Mouse (Mus musculus) myocyte (in vitro differentiated cells): ENCODE results near the gene Dusp23. TPM values are rescaled to one million over a fixed set of nuclear protein-coding genes. Genes with fewer than 3 reads are reported as not detected.

Experiments used
- H3K27me3 ChIP-seq: one replicate; pipeline ENCODE4 v1.6.1; 2011; ENCODE audit not compliant: control insufficient read depth, insufficient read depth, insufficient read length
- H3K36me3 ChIP-seq: one replicate; pipeline ENCODE4 v1.6.1; 2011; ENCODE audit not compliant: control insufficient read depth, insufficient read depth
- H3K4me2 ChIP-seq: one replicate; pipeline ENCODE4 v1.6.1; 2011; ENCODE audit warnings: low read depth, control low read depth
- H3K4me3 ChIP-seq: one replicate; pipeline ENCODE4 v1.5.1; 2011; ENCODE audit warnings: mild to moderate bottlenecking, control low read depth, moderate library complexity
- H3K79me2 ChIP-seq: one replicate; pipeline ENCODE4 v1.6.1; 2011; ENCODE audit not compliant: control insufficient read depth, insufficient read depth
- H3ac ChIP-seq: one replicate; pipeline ENCODE4 v1.6.1; 2011; ENCODE audit not compliant: control insufficient read depth, insufficient read length
- CEBPB ChIP-seq: IDR thresholded peaks from 2 replicates; pipeline ENCODE4 v1.6.1; 2011; ENCODE audit warnings: mild to moderate bottlenecking, moderate library complexity; ENCODE audit not compliant: poor library complexity, insufficient read depth, severe bottlenecking
- E2F4 ChIP-seq: IDR thresholded peaks from one replicate; pipeline ENCODE4 v1.6.1; 2011; ENCODE audit warnings: mild to moderate bottlenecking, control low read depth, moderate library complexity; ENCODE audit not compliant: insufficient read depth
- MAX ChIP-seq: IDR thresholded peaks from one replicate; pipeline ENCODE4 v1.6.1; 2011; ENCODE audit warnings: low read depth, mild to moderate bottlenecking, control low read depth
- MYOD1 ChIP-seq, 3 experiments: IDR thresholded peaks; one replicate each; pipeline ENCODE4 v1.6.1; 2011; ENCODE audit warnings: control low read depth in 2 of 3, low read depth in 2 of 3, mild to moderate bottlenecking in 2 of 3, moderate library complexity in 1 of 3; ENCODE audit not compliant: insufficient read length in 2 of 3, control insufficient read depth in 1 of 3
- MYOG ChIP-seq, 3 experiments: IDR thresholded peaks; one replicate each; pipeline ENCODE4 v1.6.1; 2011; ENCODE audit warnings: control low read depth in 2 of 3, low read depth in 2 of 3, mild to moderate bottlenecking in 2 of 3; ENCODE audit not compliant: insufficient read length in 2 of 3, control insufficient read depth in 1 of 3, insufficient read depth in 1 of 3
- POLR2A ChIP-seq: IDR thresholded peaks from one replicate; pipeline ENCODE4 v1.6.1; 2011; ENCODE audit warnings: low read depth, mild to moderate bottlenecking, control low read depth, moderate library complexity; ENCODE audit not compliant: insufficient read length
- POLR2AphosphoS2 ChIP-seq: IDR thresholded peaks from one replicate; pipeline ENCODE4 v1.6.1; 2011; ENCODE audit warnings: low read depth, control low read depth; ENCODE audit not compliant: insufficient read length
- REST ChIP-seq: IDR thresholded peaks from one replicate; pipeline ENCODE4 v1.6.1; 2011; ENCODE audit warnings: mild to moderate bottlenecking, control low read depth, moderate library complexity; ENCODE audit not compliant: insufficient read depth, insufficient read length
- SRF ChIP-seq: IDR thresholded peaks from one replicate; pipeline ENCODE4 v1.6.1; 2011; ENCODE audit warnings: low read depth; ENCODE audit not compliant: control insufficient read depth, insufficient read length
- TCF12 ChIP-seq: IDR thresholded peaks from one replicate; pipeline ENCODE4 v1.6.1; 2011; ENCODE audit warnings: mild to moderate bottlenecking, control low read depth; ENCODE audit not compliant: poor library complexity, insufficient read depth, severe bottlenecking
- TCF3 ChIP-seq: IDR thresholded peaks from one replicate; pipeline ENCODE4 v1.6.1; 2011; ENCODE audit warnings: low read depth, control low read depth; ENCODE audit not compliant: insufficient read length
- USF1 ChIP-seq: IDR thresholded peaks from one replicate; pipeline ENCODE4 v1.6.1; 2011; ENCODE audit warnings: low read depth, mild to moderate bottlenecking, control low read depth, moderate library complexity
- polyA plus RNA-seq: library from polyadenylated mRNA; unstranded; fragments of >200 nt; fragmentation: generic; extraction: Trizol; gene quantifications from one replicate; pipeline ENCODE4 v1.2.1, GENCODE M21; 2012; ENCODE audit warnings: missing spikeins

The Dusp23 gene
- polyA plus RNA-seq, 1 experiment: 1.9 TPM

- H3K79me2 ChIP-seq: no peaks in the 10 kb centered on the region
- H3K4me2 ChIP-seq: no peak overlapping the region
- no peak overlapping the region for H3K4me3 ChIP-seq
- peaks cover 6% of the 10 kb centered on the region for H3K27me3 ChIP-seq
- H3K36me3 ChIP-seq: no peaks in the 10 kb centered on the region
- TF ChIP-seq TCF3 (no peak), MYOG (IDR thresholded peaks at IDR 0.05; ENCODE audit: control insufficient read depth in 1 of 3, insufficient read depth in 1 of 3, insufficient read length in 2 of 3, low read depth in 2 of 3) (no peak), MAX (no peak), TCF12 (no peak), POLR2AphosphoS2 (no peak), E2F4 (no peak), POLR2A (no peak), SRF (no peak), REST (no peak), CEBPB (no peak), MYOD1 (IDR thresholded peaks at IDR 0.05; ENCODE audit: control insufficient read depth in 1 of 3, insufficient read length in 2 of 3, low read depth in 2 of 3) (no peak), USF1 (no peak)
- H3ac ChIP-seq: no peak overlapping the region
Measured at GRCm38 (mm10) chr1:172619235-172619634, 13.5 kb downstream of the Dusp23 start.

GRCm38 (mm10) chr1:172618141-172618540, 14.6 kb downstream of the Dusp23 start:
- H3K4me2 ChIP-seq: no peak overlapping the region
- TF ChIP-seq CEBPB (no peak), MYOD1 (IDR thresholded peaks at IDR 0.05; ENCODE audit: control insufficient read depth in 1 of 3, insufficient read length in 2 of 3, low read depth in 2 of 3) (no peak), MAX (no peak), REST (no peak), TCF12 (no peak), MYOG (IDR thresholded peaks at IDR 0.05; ENCODE audit: control insufficient read depth in 1 of 3, insufficient read depth in 1 of 3, insufficient read length in 2 of 3, low read depth in 2 of 3) (no peak)
- H3K4me3 ChIP-seq: no peak overlapping the region
- H3K36me3 ChIP-seq: no peaks in the 10 kb centered on the region
- no peaks in the 10 kb centered on the region for H3K79me2 ChIP-seq
- H3K27me3 ChIP-seq: peaks cover 8% of the 10 kb centered on the region
- H3ac ChIP-seq: no peak overlapping the region

GRCm38 (mm10) chr1:172617365-172618076, 15.2 kb downstream of the Dusp23 start:
- Histone ChIP-seq H3ac (no peak overlapping the region), H3K27me3 (peaks cover 11% of the 10 kb centered on the region), H3K4me3 (no peak overlapping the region), H3K79me2 (no peaks in the 10 kb centered on the region), H3K4me2 (no peak overlapping the region), H3K36me3 (no peaks in the 10 kb centered on the region)
- TF ChIP-seq MYOG (IDR thresholded peaks at IDR 0.05; ENCODE audit: control insufficient read depth in 1 of 3, insufficient read depth in 1 of 3, insufficient read length in 2 of 3, low read depth in 2 of 3): no peak
- no peak for TF ChIP-seq REST
- TF ChIP-seq MYOD1 (IDR thresholded peaks at IDR 0.05; ENCODE audit: control insufficient read depth in 1 of 3, insufficient read length in 2 of 3, low read depth in 2 of 3): no peak
- TF ChIP-seq POLR2AphosphoS2: no peak
- no peak for TF ChIP-seq E2F4
- no peak for TF ChIP-seq TCF12
- TF ChIP-seq POLR2A: no peak
- TF ChIP-seq MAX: no peak
- no peak for TF ChIP-seq USF1
- no peak for TF ChIP-seq CEBPB
- no peak for TF ChIP-seq SRF
- no peak for TF ChIP-seq TCF3

- Histone ChIP-seq H3K36me3 (no peaks in the 10 kb centered on the region), H3K27me3 (peaks cover 11% of the 10 kb centered on the region), H3K4me2 (no peak overlapping the region), H3K79me2 (no peaks in the 10 kb centered on the region), H3K4me3 (no peak overlapping the region), H3ac (no peak overlapping the region)
- TF ChIP-seq POLR2A (no peak), MYOD1 (IDR thresholded peaks at IDR 0.05; ENCODE audit: control insufficient read depth in 1 of 3, insufficient read length in 2 of 3, low read depth in 2 of 3) (no peak), SRF (no peak), TCF12 (no peak), USF1 (no peak), POLR2AphosphoS2 (no peak), CEBPB (no peak), REST (no peak), MAX (no peak), TCF3 (no peak), E2F4 (no peak), MYOG (IDR thresholded peaks at IDR 0.05; ENCODE audit: control insufficient read depth in 1 of 3, insufficient read depth in 1 of 3, insufficient read length in 2 of 3, low read depth in 2 of 3) (no peak)
Measured at GRCm38 (mm10) chr1:172616537-172617300, 16.0 kb downstream of the Dusp23 start.
